23 mouse cellular contexts compared by ENCODE assay signal in genomic region chr19:4817182-4817835, GRCm38 (mm10). TPM values are rescaled to one million over a fixed set of nuclear protein-coding genes. Genes with fewer than 3 reads are reported as not detected.
A peak's percentile ranks its signal among the peaks of the same experiment; 100 is the strongest.
DNase-seq lines count a peak whose midpoint lies in the region; ATAC-seq and TF ChIP-seq lines count a peak whose summit lies in the region.
"Had no signal": no experiment of that assay in that cellular context is flagged by ENCODE, and none has a peak within 500 bp of the region (broad histone marks: within the 10 kb centered on the region; RNA-seq: fewer than 3 reads in every experiment).

No protein-coding gene starts in this region.

- H3K4me3 ChIP-seq in testis, adult 2 months (ENCODE audit: control insufficient read depth, low read depth, low read length), result peak overlapping the region; percentile 2; the same call in 1 of the 2 replicates
- H3K4me3 ChIP-seq in liver, embryonic 15.5 days (replicated peaks), result no peak overlapping the region
- H3K4me3 ChIP-seq: embryonic facial prominence, embryonic 15.5 days; forebrain, embryonic 10.5 days; gastrocnemius, adult 2 months; hindbrain, embryonic 15.5 days; myocyte; neural tube, embryonic 15.5 days had no signal

- peak; percentile 51; the same call in 1 of the 2 replicates for ATAC-seq in liver, embryonic 15.5 days (ENCODE audit: insufficient read depth)

- no peaks in the 10 kb centered on the region for H3K36me3 ChIP-seq in testis, adult 2 months (ENCODE audit: control insufficient read depth, insufficient read depth, low read length)
- H3K36me3 ChIP-seq in liver, embryonic 15.5 days (replicated peaks), result no peaks in the 10 kb centered on the region
- H3K36me3 ChIP-seq: embryonic facial prominence, embryonic 15.5 days; forebrain, embryonic 10.5 days; hindbrain, embryonic 15.5 days; neural tube, embryonic 15.5 days had no signal

- 59% methylated on average over 1 of the region's 1 CpGs for WGBS in liver, embryonic 15.5 days (ENCODE audit: insufficient replicate concordance)

- no peak overlapping the region for H3K9ac ChIP-seq in liver, embryonic 15.5 days
- H3K9ac ChIP-seq: embryonic facial prominence, embryonic 15.5 days; hindbrain, embryonic 15.5 days; neural tube, embryonic 15.5 days had no signal

- no peak overlapping the region for H3K4me2 ChIP-seq in liver, embryonic 15.5 days
- H3K4me2 ChIP-seq: embryonic facial prominence, embryonic 15.5 days; hindbrain, embryonic 15.5 days; neural tube, embryonic 15.5 days had no signal

- TF ChIP-seq POLR2A in testis, adult 2 months (IDR thresholded peaks at IDR 0.05; ENCODE audit: control insufficient read depth, low read depth, low read length), result no peak

- no peaks in the 10 kb centered on the region; the same call in 1 of the 2 replicates for H3K4me1 ChIP-seq in testis, adult 2 months (ENCODE audit: control insufficient read depth, insufficient read depth, low read length)
- H3K4me1 ChIP-seq in liver, embryonic 15.5 days (replicated peaks), result peaks cover 2% of the 10 kb centered on the region

- TF ChIP-seq CTCF in testis, adult 2 months (IDR thresholded peaks at IDR 0.05; ENCODE audit: control insufficient read depth, insufficient read depth, insufficient replicate concordance, low read depth, low read length), result no peak

- peak; percentile 60 for DNase-seq in kidney, adult 9 months
- DNase-seq in kidney, adult 11 months, result no peak
- no peak for DNase-seq in testis, postnatal 14 days (ENCODE audit: low spot score)
- DNase-seq in yolk sac, embryonic 10.5 days (ENCODE audit: low spot score), result peak; percentile 85
- DNase-seq in cerebellum, postnatal 10 days, result no peak
- no peak for DNase-seq in right cerebral cortex, postnatal 4 days
- DNase-seq: adrenal gland, postnatal 36 days; B cell, adult 2 months; cerebellum, adult 8-10 months; gastrocnemius, adult 2 months; heart, postnatal 10 days; kidney, postnatal 10 days; layer of hippocampus, adult 9-11 months; midbrain, embryonic 14.5 days; right cerebral cortex, postnatal 25 days; thymus, postnatal 25 days had no signal

- H3K27me3 ChIP-seq in testis, adult 2 months (ENCODE audit: control insufficient read depth, insufficient read depth, low read length), result no peaks in the 10 kb centered on the region
- peaks cover 5% of the 10 kb centered on the region; the same call in 1 of the 2 replicates for H3K27me3 ChIP-seq in liver, embryonic 15.5 days
- H3K27me3 ChIP-seq: embryonic facial prominence, embryonic 15.5 days; hindbrain, embryonic 15.5 days; neural tube, embryonic 15.5 days had no signal

- no peaks in the 10 kb centered on the region for H3K9me3 ChIP-seq in liver, embryonic 15.5 days (replicated peaks)
- H3K9me3 ChIP-seq: embryonic facial prominence, embryonic 15.5 days; hindbrain, embryonic 15.5 days; neural tube, embryonic 15.5 days had no signal

- H3K27ac ChIP-seq in testis, adult 2 months (ENCODE audit: control insufficient read depth, insufficient read depth, low read depth, low read length), result no peak overlapping the region
- H3K27ac ChIP-seq in liver, embryonic 15.5 days (replicated peaks), result no peak overlapping the region
- H3K27ac ChIP-seq: embryonic facial prominence, embryonic 15.5 days; forebrain, embryonic 10.5 days; gastrocnemius, adult 2 months; hindbrain, embryonic 15.5 days; neural tube, embryonic 15.5 days had no signal

RNA-seq across cellular contexts. Expression of gene Rbm14, which starts 5.9 kb away (rescaled TPM):
- polyA plus RNA-seq in testis, adult 2 months (2012; rRNA removed), result 44.0 and 45.7 TPM in 2 replicates
- polyA plus RNA-seq in liver, embryonic 15.5 days (2015; fragmentation: Nextera tagmentation; extraction: Ambion mirVana), result 37.5 and 41.4 TPM in 2 replicates

RNA-seq across cellular contexts. Expression of gene Gm21992, which starts 5.9 kb away (rescaled TPM):
- 5.9 and 9.4 TPM in 2 replicates for polyA plus RNA-seq in testis, adult 2 months (2012; rRNA removed)
- 11.6 and 12.7 TPM in 2 replicates for polyA plus RNA-seq in liver, embryonic 15.5 days (2015; fragmentation: Nextera tagmentation; extraction: Ambion mirVana)

RNA-seq across cellular contexts. Expression of gene Ccs, which starts 21.8 kb away (rescaled TPM):
- 57.9 and 66.4 TPM in 2 replicates for polyA plus RNA-seq in testis, adult 2 months (2012; rRNA removed)
- polyA plus RNA-seq in liver, embryonic 15.5 days (2015; fragmentation: Nextera tagmentation; extraction: Ambion mirVana), result 52.4 and 61.9 TPM in 2 replicates

RNA-seq across cellular contexts. Expression of gene Ccdc87, which starts 21.9 kb away (rescaled TPM):
- 39.4 and 40.3 TPM in 2 replicates for polyA plus RNA-seq in testis, adult 2 months (2012; rRNA removed)
- polyA plus RNA-seq in liver, embryonic 15.5 days (2015; fragmentation: Nextera tagmentation; extraction: Ambion mirVana), result not detected in 2 replicates
- polyA plus RNA-seq: forebrain, embryonic 10.5 days had no signal

RNA-seq across cellular contexts. Expression of gene Rbm4, which starts 23.6 kb away (rescaled TPM):
- polyA plus RNA-seq in testis, adult 2 months (2012; rRNA removed), result 22.6 and 26.4 TPM in 2 replicates
- 25.2 and 29.0 TPM in 2 replicates for polyA plus RNA-seq in liver, embryonic 15.5 days (2015; fragmentation: Nextera tagmentation; extraction: Ambion mirVana)

Comparison
In these comparisons a context has a peak if more than half of its experiments do, and no peak if none do; other contexts are left out.
1. DNase-seq: peak in kidney, adult 9 months (single experiment) and yolk sac, embryonic 10.5 days (single experiment); none in kidney, adult 11 months (single experiment), testis, postnatal 14 days (single experiment), cerebellum, postnatal 10 days (0 of 2) and right cerebral cortex, postnatal 4 days (single experiment).